Mouse (Mus musculus): Measurements from ENCODE around the gene 1700007K13Rik. TPM values are rescaled to one million over a fixed set of nuclear protein-coding genes. Genes with fewer than 3 reads are reported as not detected.

The 1700007K13Rik gene
- polyA plus RNA-seq, 1 experiment = 34.9 TPM

- Histone ChIP-seq H3K27me3 (ENCODE audit: control insufficient read depth, insufficient read depth, low read length, poor library complexity, severe bottlenecking) (no peaks in the 10 kb centered on the region), H3K36me3 (ENCODE audit: control insufficient read depth, insufficient read depth, low read length, poor library complexity, severe bottlenecking) (no peaks in the 10 kb centered on the region), H3K9me3 (replicated peaks; ENCODE audit: control insufficient read depth, insufficient read depth, low read length, poor library complexity, severe bottlenecking) (no peaks in the 10 kb centered on the region), H3K27ac (ENCODE audit: insufficient read depth, low read length) (no peak overlapping the region), H3K4me3 (ENCODE audit: low read depth, low read length) (no peak overlapping the region), H3K9ac (ENCODE audit: low read depth, poor library complexity, severe bottlenecking) (no peak overlapping the region), H3K4me1 (ENCODE audit: control insufficient read depth, insufficient read depth, low read length) (no peaks in the 10 kb centered on the region)
- TF ChIP-seq EP300 (IDR thresholded peaks at IDR 0.05; ENCODE audit: insufficient read depth, low read depth, low read length) = no peak
- no peak for TF ChIP-seq POLR2A (IDR thresholded peaks at IDR 0.05; ENCODE audit: insufficient read depth, low read length)
- TF ChIP-seq CTCF (IDR thresholded peaks at IDR 0.05; ENCODE audit: low read depth, low read length) = peak; percentile 85
Observed at GRCm38 (mm10) chr2:28418034-28418433, 48.1 kb downstream of the 1700007K13Rik start.

- no peaks in the 10 kb centered on the region for H3K27me3 ChIP-seq (ENCODE audit: control insufficient read depth, insufficient read depth, low read length, poor library complexity, severe bottlenecking)
- no peaks in the 10 kb centered on the region for H3K4me1 ChIP-seq (ENCODE audit: control insufficient read depth, insufficient read depth, low read length)
- H3K4me3 ChIP-seq (ENCODE audit: low read depth, low read length) = no peak overlapping the region
- no peaks in the 10 kb centered on the region for H3K36me3 ChIP-seq (ENCODE audit: control insufficient read depth, insufficient read depth, low read length, poor library complexity, severe bottlenecking)
- H3K9ac ChIP-seq (ENCODE audit: low read depth, poor library complexity, severe bottlenecking) = no peak overlapping the region
- TF ChIP-seq CTCF (IDR thresholded peaks at IDR 0.05; ENCODE audit: low read depth, low read length) (no peak), EP300 (IDR thresholded peaks at IDR 0.05; ENCODE audit: insufficient read depth, low read depth, low read length) (no peak), POLR2A (IDR thresholded peaks at IDR 0.05; ENCODE audit: insufficient read depth, low read length) (no peak)
- no peaks in the 10 kb centered on the region for H3K9me3 ChIP-seq (replicated peaks; ENCODE audit: control insufficient read depth, insufficient read depth, low read length, poor library complexity, severe bottlenecking)
- no peak overlapping the region for H3K27ac ChIP-seq (ENCODE audit: insufficient read depth, low read length)
Observed at GRCm38 (mm10) chr2:28416511-28416910, 49.6 kb downstream of the 1700007K13Rik start.

GRCm38 (mm10) chr2:28415387-28416024 is 50.6 kb downstream of the 1700007K13Rik start:
- Histone ChIP-seq H3K9me3 (replicated peaks; ENCODE audit: control insufficient read depth, insufficient read depth, low read length, poor library complexity, severe bottlenecking) (no peaks in the 10 kb centered on the region), H3K27ac (ENCODE audit: insufficient read depth, low read length) (no peak overlapping the region), H3K4me3 (ENCODE audit: low read depth, low read length) (no peak overlapping the region), H3K36me3 (ENCODE audit: control insufficient read depth, insufficient read depth, low read length, poor library complexity, severe bottlenecking) (no peaks in the 10 kb centered on the region), H3K4me1 (ENCODE audit: control insufficient read depth, insufficient read depth, low read length) (no peaks in the 10 kb centered on the region), H3K27me3 (ENCODE audit: control insufficient read depth, insufficient read depth, low read length, poor library complexity, severe bottlenecking) (no peaks in the 10 kb centered on the region), H3K9ac (ENCODE audit: low read depth, poor library complexity, severe bottlenecking) (no peak overlapping the region)
- TF ChIP-seq CTCF (IDR thresholded peaks at IDR 0.05; ENCODE audit: low read depth, low read length) (no peak), POLR2A (IDR thresholded peaks at IDR 0.05; ENCODE audit: insufficient read depth, low read length) (no peak), EP300 (IDR thresholded peaks at IDR 0.05; ENCODE audit: insufficient read depth, low read depth, low read length) (no peak)

GRCm38 (mm10) chr2:28414757-28415137 is 51.4 kb downstream of the 1700007K13Rik start:
- Histone ChIP-seq H3K4me3 (ENCODE audit: low read depth, low read length) (no peak overlapping the region), H3K27ac (ENCODE audit: insufficient read depth, low read length) (no peak overlapping the region), H3K4me1 (ENCODE audit: control insufficient read depth, insufficient read depth, low read length) (no peaks in the 10 kb centered on the region), H3K9me3 (replicated peaks; ENCODE audit: control insufficient read depth, insufficient read depth, low read length, poor library complexity, severe bottlenecking) (no peaks in the 10 kb centered on the region), H3K9ac (ENCODE audit: low read depth, poor library complexity, severe bottlenecking) (no peak overlapping the region), H3K36me3 (ENCODE audit: control insufficient read depth, insufficient read depth, low read length, poor library complexity, severe bottlenecking) (no peaks in the 10 kb centered on the region), H3K27me3 (ENCODE audit: control insufficient read depth, insufficient read depth, low read length, poor library complexity, severe bottlenecking) (no peaks in the 10 kb centered on the region)
- TF ChIP-seq CTCF (IDR thresholded peaks at IDR 0.05; ENCODE audit: low read depth, low read length) = no peak
- no peak for TF ChIP-seq EP300 (IDR thresholded peaks at IDR 0.05; ENCODE audit: insufficient read depth, low read depth, low read length)
- TF ChIP-seq POLR2A (IDR thresholded peaks at IDR 0.05; ENCODE audit: insufficient read depth, low read length) = no peak

- no peak for TF ChIP-seq CTCF (IDR thresholded peaks at IDR 0.05; ENCODE audit: low read depth, low read length)
- TF ChIP-seq POLR2A (IDR thresholded peaks at IDR 0.05; ENCODE audit: insufficient read depth, low read length) = no peak
- TF ChIP-seq EP300 (IDR thresholded peaks at IDR 0.05; ENCODE audit: insufficient read depth, low read depth, low read length) = no peak
- no peaks in the 10 kb centered on the region for H3K4me1 ChIP-seq (ENCODE audit: control insufficient read depth, insufficient read depth, low read length)
- H3K9me3 ChIP-seq (replicated peaks; ENCODE audit: control insufficient read depth, insufficient read depth, low read length, poor library complexity, severe bottlenecking) = no peaks in the 10 kb centered on the region
- H3K27ac ChIP-seq (ENCODE audit: insufficient read depth, low read length) = no peak overlapping the region
- no peak overlapping the region for H3K9ac ChIP-seq (ENCODE audit: low read depth, poor library complexity, severe bottlenecking)
- no peaks in the 10 kb centered on the region for H3K36me3 ChIP-seq (ENCODE audit: control insufficient read depth, insufficient read depth, low read length, poor library complexity, severe bottlenecking)
- no peaks in the 10 kb centered on the region for H3K27me3 ChIP-seq (ENCODE audit: control insufficient read depth, insufficient read depth, low read length, poor library complexity, severe bottlenecking)
- no peak overlapping the region for H3K4me3 ChIP-seq (ENCODE audit: low read depth, low read length)
Observed at GRCm38 (mm10) chr2:28414116-28414756, 51.9 kb downstream of the 1700007K13Rik start.

- Histone ChIP-seq H3K9me3 (replicated peaks; ENCODE audit: control insufficient read depth, insufficient read depth, low read length, poor library complexity, severe bottlenecking) (no peaks in the 10 kb centered on the region), H3K4me3 (ENCODE audit: low read depth, low read length) (no peak overlapping the region), H3K4me1 (ENCODE audit: control insufficient read depth, insufficient read depth, low read length) (no peaks in the 10 kb centered on the region), H3K36me3 (ENCODE audit: control insufficient read depth, insufficient read depth, low read length, poor library complexity, severe bottlenecking) (no peaks in the 10 kb centered on the region), H3K27me3 (ENCODE audit: control insufficient read depth, insufficient read depth, low read length, poor library complexity, severe bottlenecking) (no peaks in the 10 kb centered on the region), H3K9ac (ENCODE audit: low read depth, poor library complexity, severe bottlenecking) (no peak overlapping the region), H3K27ac (ENCODE audit: insufficient read depth, low read length) (no peak overlapping the region)
- TF ChIP-seq CTCF (IDR thresholded peaks at IDR 0.05; ENCODE audit: low read depth, low read length) (no peak), EP300 (IDR thresholded peaks at IDR 0.05; ENCODE audit: insufficient read depth, low read depth, low read length) (no peak), POLR2A (IDR thresholded peaks at IDR 0.05; ENCODE audit: insufficient read depth, low read length) (no peak)
Observed at GRCm38 (mm10) chr2:28412936-28413335, 53.2 kb downstream of the 1700007K13Rik start.

Other genes with a start within 250 kb of the 1700007K13Rik start
- 4.0 and 4.1 TPM in 2 replicates for gene Ppp1r26, start 19.5 kb downstream of the 1700007K13Rik start, polyA plus RNA-seq (2011; ENCODE audit: insufficient read depth, insufficient read length, low read depth, missing spikeins)
- 68.4 and 74.6 TPM in 2 replicates for gene Mrps2, start 1.7 kb upstream of the 1700007K13Rik start, polyA plus RNA-seq (2011; ENCODE audit: insufficient read depth, insufficient read length, low read depth, missing spikeins)
- gene Gbgt1, start 30.6 kb upstream of the 1700007K13Rik start, polyA plus RNA-seq (2011; ENCODE audit: insufficient read depth, insufficient read length, low read depth, missing spikeins) = 2.1 and 2.8 TPM in 2 replicates
- 2.8 TPM in 1 of 2 replicates, not detected in the other for gene Gm10134, start 39.8 kb upstream of the 1700007K13Rik start, polyA plus RNA-seq (2011; ENCODE audit: insufficient read depth, insufficient read length, low read depth, missing spikeins)
- gene Ralgds, start 46.8 kb upstream of the 1700007K13Rik start, polyA plus RNA-seq (2011; ENCODE audit: insufficient read depth, insufficient read length, low read depth, missing spikeins) = 49.2 and 50.4 TPM in 2 replicates
- gene Cel, start 97.1 kb upstream of the 1700007K13Rik start, polyA plus RNA-seq (2011; ENCODE audit: insufficient read depth, insufficient read length, low read depth, missing spikeins) = not detected in 2 replicates
- 29.0 TPM in 2 replicates for gene Gtf3c5, start 117.4 kb upstream of the 1700007K13Rik start, polyA plus RNA-seq (2011; ENCODE audit: insufficient read depth, insufficient read length, low read depth, missing spikeins)
- 0.49 and 0.76 TPM in 2 replicates for gene Gfi1b, start 155.7 kb upstream of the 1700007K13Rik start, polyA plus RNA-seq (2011; ENCODE audit: insufficient read depth, insufficient read length, low read depth, missing spikeins)
- gene Tsc1, start 174.9 kb upstream of the 1700007K13Rik start, polyA plus RNA-seq (2011; ENCODE audit: insufficient read depth, insufficient read length, low read depth, missing spikeins) = 26.9 and 32.5 TPM in 2 replicates
- 1.1 TPM in 1 of 2 replicates, not detected in the other for gene Spaca9, start 233.4 kb upstream of the 1700007K13Rik start, polyA plus RNA-seq (2011; ENCODE audit: insufficient read depth, insufficient read length, low read depth, missing spikeins)
- 1.9 and 3.3 TPM in 2 replicates for gene Ak8, start 233.8 kb upstream of the 1700007K13Rik start, polyA plus RNA-seq (2011; ENCODE audit: insufficient read depth, insufficient read length, low read depth, missing spikeins)

Measured in ES-Bruce4 (cell line).